ENCODE assay signal across 8 mouse cellular contexts in genomic region chr19:29824034-29824700, GRCm38 (mm10). TPM values are rescaled to one million over a fixed set of nuclear protein-coding genes. Genes with fewer than 3 reads are reported as not detected.
A peak's percentile ranks its signal among the peaks of the same experiment; 100 is the strongest.
DNase-seq lines count a peak whose midpoint lies in the region; TF ChIP-seq lines count a peak whose summit lies in the region.

No protein-coding gene starts in this region.

- no peak overlapping the region for H3K27ac ChIP-seq in gastrocnemius, adult 2 months
- H3K27ac ChIP-seq in limb, embryonic 10.5 days = no peak overlapping the region
- peak overlapping the region; percentile 42; the same call in 1 of the 2 replicates for H3K27ac ChIP-seq in small intestine, adult 2 months (ENCODE audit: insufficient read depth, low read depth, low read length)

- TF ChIP-seq CTCF in E14TG2a.4 (conservative IDR thresholded peaks at IDR 0.05; ENCODE audit: low read length) = peak; percentile 74
- TF ChIP-seq CTCF in gastrocnemius, adult 2 months (IDR thresholded peaks at IDR 0.05) = peak; percentile 83
- TF ChIP-seq CTCF in small intestine, adult 2 months (IDR thresholded peaks at IDR 0.05; ENCODE audit: extremely low read depth, insufficient read length, insufficient replicate concordance, low read depth, low read length) = peak; percentile 68; the same call in 1 of the 2 replicates

- H3K27me3 ChIP-seq in E14TG2a.4 (ENCODE audit: insufficient read depth, low read length) = no peaks in the 10 kb centered on the region
- no peaks in the 10 kb centered on the region for H3K27me3 ChIP-seq in limb, embryonic 10.5 days (ENCODE audit: low read depth, poor library complexity, severe bottlenecking)
- no peaks in the 10 kb centered on the region for H3K27me3 ChIP-seq in small intestine, adult 2 months (ENCODE audit: control insufficient read depth, insufficient read depth, low read length)

- H3K36me3 ChIP-seq in E14TG2a.4 (ENCODE audit: insufficient read depth, low read length) = no peaks in the 10 kb centered on the region
- no peaks in the 10 kb centered on the region for H3K36me3 ChIP-seq in limb, embryonic 10.5 days
- H3K36me3 ChIP-seq in small intestine, adult 2 months (ENCODE audit: control insufficient read depth, insufficient read depth, low read length) = no peaks in the 10 kb centered on the region

- WGBS in limb, embryonic 10.5 days = 47% methylated on average over 6 of the region's 6 CpGs
- 38% methylated on average over 6 of the region's 6 CpGs for WGBS in small intestine, adult 2 months

- DNase-seq in layer of hippocampus, postnatal 10 days (ENCODE audit: low spot score in 2 of 2) = peak; percentile 45 to 57
- DNase-seq in layer of hippocampus, adult 9-10 months (ENCODE audit: low spot score) = no peak
- peak; percentile 64 for DNase-seq in adrenal gland, adult 2 months
- peak; percentile 60 for DNase-seq in gastrocnemius, adult 2 months
- peak; percentile 45 for DNase-seq in limb, embryonic 10.5 days (ENCODE audit: low spot score)
- no peak for DNase-seq in frontal cortex, postnatal 14 days (ENCODE audit: low spot score in 2 of 2)

- TF ChIP-seq POLR2A in small intestine, adult 2 months (IDR thresholded peaks at IDR 0.05; ENCODE audit: low read depth, low read length) = no peak

- no peaks in the 10 kb centered on the region for H3K9me3 ChIP-seq in E14TG2a.4 (ENCODE audit: low read length)
- H3K9me3 ChIP-seq in limb, embryonic 10.5 days (replicated peaks) = no peaks in the 10 kb centered on the region

- 0 out of 2 replicates have a peak, but pooled peaks cover 4% of the 10 kb centered on the region for H3K4me1 ChIP-seq in E14TG2a.4 (replicated peaks; ENCODE audit: low read depth, low read length)
- peaks cover 4% of the 10 kb centered on the region; the same call in 1 of the 2 replicates for H3K4me1 ChIP-seq in limb, embryonic 10.5 days
- peaks cover 8% of the 10 kb centered on the region; the same call in 1 of the 2 replicates for H3K4me1 ChIP-seq in small intestine, adult 2 months (ENCODE audit: control insufficient read depth, insufficient read depth, insufficient read length, low read length)

- no peak overlapping the region for H3K4me3 ChIP-seq in E14TG2a.4 (replicated peaks; ENCODE audit: low read length)
- no peak overlapping the region; the same call in 1 of the 2 replicates for H3K4me3 ChIP-seq in gastrocnemius, adult 2 months
- no peak overlapping the region for H3K4me3 ChIP-seq in limb, embryonic 10.5 days
- no peak overlapping the region for H3K4me3 ChIP-seq in small intestine, adult 2 months (ENCODE audit: low read depth, low read length)

- intact Hi-C loops in gastrocnemius, adult 2 months (cut with DNase I) = loop anchor here (2.0 to 5.0 kb wide), 2 partner anchors 155 to 383 kb away; no protein-coding TSS in a partner anchor

RNA-seq across cellular contexts. Expression of gene Ranbp6, which starts 11.4 kb away (rescaled TPM):
- total RNA-seq in layer of hippocampus, postnatal 10 days (2021) = 10 to 100 TPM; 30.9 to 32.4 TPM
- 10 to 100 TPM; 13.6 to 16.6 TPM for total RNA-seq in adrenal gland, adult 2 months (2021)
- polyA plus RNA-seq in adrenal gland, adult 2 months (2012; rRNA removed) = 0.32 and 0.76 TPM in 2 replicates
- total RNA-seq in gastrocnemius, adult 2 months (2021) = 10 to 100 TPM; 10.2 to 11.1 TPM
- 19.6 and 26.1 TPM in 2 replicates for polyA plus RNA-seq in limb, embryonic 10.5 days (2016; fragmentation: Nextera tagmentation; extraction: Ambion mirVana)
- 0.20 and 0.42 TPM in 2 replicates for polyA plus RNA-seq in small intestine, adult 2 months (2012; rRNA removed)

RNA-seq across cellular contexts. Expression of gene 9930021J03Rik, which starts 18.4 kb away (rescaled TPM):
- total RNA-seq in layer of hippocampus, postnatal 10 days (2021) = 10 to 100 TPM; 26.5 to 29.8 TPM
- 10 to 100 TPM; 13.5 to 20.1 TPM for total RNA-seq in adrenal gland, adult 2 months (2021)
- 1.2 and 1.3 TPM in 2 replicates for polyA plus RNA-seq in adrenal gland, adult 2 months (2012; rRNA removed)
- 10 to 100 TPM; 11.8 to 14.4 TPM for total RNA-seq in gastrocnemius, adult 2 months (2021)
- 3.7 and 4.6 TPM in 2 replicates for polyA plus RNA-seq in limb, embryonic 10.5 days (2016; fragmentation: Nextera tagmentation; extraction: Ambion mirVana)
- polyA plus RNA-seq in small intestine, adult 2 months (2012; rRNA removed) = 1.3 and 2.8 TPM in 2 replicates

Comparison
In these comparisons a context has a peak if more than half of its experiments do, and no peak if none do; other contexts are left out.
1. DNase-seq: peak in layer of hippocampus, postnatal 10 days (2 of 2), adrenal gland, adult 2 months (single experiment), gastrocnemius, adult 2 months (single experiment) and limb, embryonic 10.5 days (single experiment); none in layer of hippocampus, adult 9-10 months (single experiment) and frontal cortex, postnatal 14 days (0 of 2).
2. Peak in every context shown above with its lines, with median percentiles within 50 percentile points of each other: CTCF ChIP-seq.